Mouse (Mus musculus) heart, adult 2 months (tissue): ENCODE measurements around the gene Entpd7. TPM values are rescaled to one million over a fixed set of nuclear protein-coding genes. Genes with fewer than 3 reads are reported as not detected.

Experiments
- DNase-seq, 2 experiments: peaks; one replicate each; pipeline ENCODE4 v3.0.0; 2021
- H3K27ac ChIP-seq: fragments of 200-600 bp; 2 replicates; pipeline ENCODE4 v1.8.1; 2022
- H3K27me3 ChIP-seq: fragments of 200-500 bp; 2 replicates; pipeline ENCODE4 v1.6.1; 2012; ENCODE audit warnings: mild to moderate bottlenecking, low read length, inconsistent platforms, mixed read lengths; ENCODE audit not compliant: control insufficient read depth, insufficient read depth
- H3K36me3 ChIP-seq: fragments of 200-500 bp; 2 replicates; pipeline ENCODE4 v1.6.1; 2012; ENCODE audit warnings: low read length, inconsistent platforms; ENCODE audit not compliant: control insufficient read depth, insufficient read depth
- H3K4me1 ChIP-seq: fragments of 200-500 bp; 2 replicates; pipeline ENCODE4 v1.6.1; 2011; ENCODE audit warnings: low read length; ENCODE audit not compliant: control insufficient read depth, insufficient read depth
- H3K4me3 ChIP-seq: fragments of 200-600 bp; 2 replicates; pipeline ENCODE4 v1.8.1; 2022
- H3K79me2 ChIP-seq: fragments of 200-500 bp; replicated peaks from 2 replicates; pipeline ENCODE4 v1.6.1; 2012; ENCODE audit warnings: mild to moderate bottlenecking, inconsistent platforms, low read length, moderate library complexity, mixed read lengths; ENCODE audit not compliant: control insufficient read depth, insufficient read depth
- H3K9ac ChIP-seq: fragments of 200-500 bp; 2 replicates; pipeline ENCODE4 v1.6.1; 2012; ENCODE audit warnings: low read depth, mild to moderate bottlenecking, control low read depth, inconsistent platforms, low read length, mixed read lengths
- CTCF ChIP-seq: fragments of 200-600 bp; IDR thresholded peaks from 2 replicates; pipeline ENCODE4 v1.8.1; 2022; ENCODE audit warnings: antibody characterized with exemption, mild to moderate bottlenecking, moderate library complexity
- EP300 ChIP-seq: fragments of 200-500 bp; IDR thresholded peaks from 2 replicates; pipeline ENCODE4 v1.6.1; 2011; ENCODE audit warnings: low read depth, low read length, control low read depth; ENCODE audit not compliant: insufficient read depth
- POLR2A ChIP-seq: fragments of 200-500 bp; IDR thresholded peaks from 2 replicates; pipeline ENCODE4 v1.6.1; 2011; ENCODE audit warnings: mild to moderate bottlenecking, low read depth, low read length, control low read depth; ENCODE audit not compliant: insufficient read depth
- WGBS: fragments of 180-500 bp; shearing (Covaris S2); methylation state at CpG from one replicate; pipeline ENCODE4 v1.1.7; 2018; 5-methylcytosine and 5-hydroxymethylcytosine counted together
- intact Hi-C: fragments of 180-260 bp; cut with DNase I; formaldehyde crosslinking; loops from one replicate; pipeline ENCODE4 v1.15.1; 2025
- polyA plus RNA-seq: library from polyadenylated mRNA; depleted of rRNA; stranded (reverse); fragments of >200 nt; gene quantifications from 2 replicates; pipeline ENCODE4 v1.2.3, GENCODE M21; 2012
- total RNA-seq, 2 experiments: library from RNA; stranded (reverse); gene quantifications; 2 replicates each; pipeline ENCODE4 v1.2.3; 2021

The Entpd7 gene
- total and polyA plus RNA-seq, 3 experiments: 1.8 to 2.9 (median 2.6) TPM

- H3K4me1 ChIP-seq: no peaks in the 10 kb centered on the region
- H3K27me3 ChIP-seq: no peaks in the 10 kb centered on the region
- intact Hi-C loops: no loop called here
- H3K79me2 ChIP-seq: no peaks in the 10 kb centered on the region
- no peaks in the 10 kb centered on the region; the same call in 1 of the 2 replicates for H3K36me3 ChIP-seq
- H3K27ac ChIP-seq: no peak overlapping the region
- WGBS: 80% methylated on average over 5 of the region's 5 CpGs
- no peak for DNase-seq
- H3K4me3 ChIP-seq: no peak overlapping the region
- no peak overlapping the region for H3K9ac ChIP-seq
- TF ChIP-seq CTCF (no peak), POLR2A (no peak), EP300 (no peak)
These were observed 82.1 kb downstream of the Entpd7 start for GRCm38 (mm10) chr19:43771499-43771969.

- Histone ChIP-seq H3K4me1 (no peaks in the 10 kb centered on the region), H3K27ac (no peak overlapping the region), H3K27me3 (no peaks in the 10 kb centered on the region), H3K4me3 (no peak overlapping the region), H3K36me3 (no peaks in the 10 kb centered on the region; the same call in 1 of the 2 replicates), H3K9ac (no peak overlapping the region), H3K79me2 (no peaks in the 10 kb centered on the region)
- WGBS: 74% methylated on average over 6 of the region's 6 CpGs
- intact Hi-C loops: no loop called here
- TF ChIP-seq EP300: no peak
- TF ChIP-seq CTCF: no peak
- no peak for TF ChIP-seq POLR2A
- DNase-seq: no peak
These were observed 82.8 kb downstream of the Entpd7 start for GRCm38 (mm10) chr19:43772311-43772710.

- intact Hi-C loops: no loop called here
- H3K27ac ChIP-seq: no peak overlapping the region
- H3K4me1 ChIP-seq: no peaks in the 10 kb centered on the region
- H3K4me3 ChIP-seq: no peak overlapping the region
- no peak for DNase-seq
- no peaks in the 10 kb centered on the region for H3K79me2 ChIP-seq
- H3K36me3 ChIP-seq: no peaks in the 10 kb centered on the region
- TF ChIP-seq POLR2A (no peak), EP300 (no peak), CTCF (no peak)
- WGBS: 26% methylated on average over 10 of the region's 10 CpGs
- H3K27me3 ChIP-seq: no peaks in the 10 kb centered on the region
- no peak overlapping the region for H3K9ac ChIP-seq
These were observed 86.0 kb downstream of the Entpd7 start for GRCm38 (mm10) chr19:43775433-43775832.

- no peak overlapping the region for H3K27ac ChIP-seq
- H3K4me3 ChIP-seq: no peak overlapping the region
- intact Hi-C loops: no loop called here
- DNase-seq: no peak
- H3K79me2 ChIP-seq: no peaks in the 10 kb centered on the region
- 74% methylated on average over 4 of the region's 4 CpGs for WGBS
- no peaks in the 10 kb centered on the region for H3K27me3 ChIP-seq
- no peak for TF ChIP-seq EP300
- TF ChIP-seq CTCF: no peak
- no peak for TF ChIP-seq POLR2A
- H3K9ac ChIP-seq: no peak overlapping the region
- H3K36me3 ChIP-seq: no peaks in the 10 kb centered on the region
- H3K4me1 ChIP-seq: no peaks in the 10 kb centered on the region
These were observed 87.1 kb downstream of the Entpd7 start for GRCm38 (mm10) chr19:43776561-43776960.

GRCm38 (mm10) chr19:43777308-43777707, 87.8 kb downstream of the Entpd7 start:
- Histone ChIP-seq H3K4me1 (no peaks in the 10 kb centered on the region), H3K9ac (no peak overlapping the region), H3K4me3 (no peak overlapping the region), H3K27ac (no peak overlapping the region), H3K36me3 (no peaks in the 10 kb centered on the region), H3K79me2 (no peaks in the 10 kb centered on the region), H3K27me3 (no peaks in the 10 kb centered on the region)
- WGBS: 74% methylated on average over 2 of the region's 2 CpGs
- DNase-seq: no peak
- TF ChIP-seq EP300: no peak
- TF ChIP-seq CTCF: no peak
- no peak for TF ChIP-seq POLR2A
- intact Hi-C loops: no loop called here

GRCm38 (mm10) chr19:43780391-43780790, 90.9 kb downstream of the Entpd7 start:
- no peaks in the 10 kb centered on the region for H3K79me2 ChIP-seq
- intact Hi-C loops: no loop called here
- TF ChIP-seq EP300 (no peak), CTCF (no peak), POLR2A (no peak)
- H3K36me3 ChIP-seq: no peaks in the 10 kb centered on the region
- H3K27me3 ChIP-seq: no peaks in the 10 kb centered on the region
- H3K9ac ChIP-seq: no peak overlapping the region
- no peaks in the 10 kb centered on the region for H3K4me1 ChIP-seq
- H3K4me3 ChIP-seq: no peak overlapping the region
- DNase-seq: no peak
- H3K27ac ChIP-seq: no peak overlapping the region
- whole genome bisulfite sequencing: 59% methylated on average over 5 of the region's 5 CpGs
